Mouse (Mus musculus) cerebellum, postnatal 14 days (tissue): Measurements from ENCODE around the gene Gch1.

Experiments
- DNase-seq, 2 experiments: peaks; one replicate each; pipeline ENCODE4 v3.0.0; 2021; ENCODE audit warnings: mixed read lengths in 2 of 2

The Gch1 gene

GRCm38 (mm10) chr14:47188848-47189634, at the start of gene Gch1:
Gch1 (minus strand) TSS chr14:47189413.
- DNase-seq = peak; percentile 65 to 76

GRCm38 (mm10) chr14:47237286-47237685, 48.1 kb upstream of the Gch1 start:
- DNase-seq = no peak

- no peak for DNase-seq
Measured at GRCm38 (mm10) chr14:47236491-47236890, 47.3 kb upstream of the Gch1 start.

GRCm38 (mm10) chr14:47234526-47235250, 45.5 kb upstream of the Gch1 start:
- no peak for DNase-seq

GRCm38 (mm10) chr14:47234032-47234431, 44.8 kb upstream of the Gch1 start:
- no peak for DNase-seq

GRCm38 (mm10) chr14:47233602-47234001, 44.4 kb upstream of the Gch1 start:
- DNase-seq = no peak

GRCm38 (mm10) chr14:47229796-47230376, 40.7 kb upstream of the Gch1 start:
- DNase-seq = no peak

- DNase-seq = no peak
Measured at GRCm38 (mm10) chr14:47225931-47226330, 36.7 kb upstream of the Gch1 start.

GRCm38 (mm10) chr14:47224476-47225325, 35.5 kb upstream of the Gch1 start:
- DNase-seq = peak in 1 of 2 experiments; percentile 9

- DNase-seq = no peak
Measured at GRCm38 (mm10) chr14:47222631-47223450, 33.6 kb upstream of the Gch1 start.

GRCm38 (mm10) chr14:47221567-47221966, 32.4 kb upstream of the Gch1 start:
- no peak for DNase-seq

GRCm38 (mm10) chr14:47220231-47221025, 31.2 kb upstream of the Gch1 start:
- DNase-seq = no peak

- no peak for DNase-seq
Measured at GRCm38 (mm10) chr14:47218766-47219606, 29.8 kb upstream of the Gch1 start.

GRCm38 (mm10) chr14:47216541-47216940, 27.3 kb upstream of the Gch1 start:
- DNase-seq = no peak

- no peak for DNase-seq
Measured at GRCm38 (mm10) chr14:47214367-47214766, 25.2 kb upstream of the Gch1 start.

GRCm38 (mm10) chr14:47213305-47213704, 24.1 kb upstream of the Gch1 start:
- no peak for DNase-seq

- no peak for DNase-seq
Measured at GRCm38 (mm10) chr14:47209669-47210164, 20.5 kb upstream of the Gch1 start.

- no peak for DNase-seq
Measured at GRCm38 (mm10) chr14:47208564-47209493, 19.6 kb upstream of the Gch1 start.

GRCm38 (mm10) chr14:47206601-47207000, 17.4 kb upstream of the Gch1 start:
- no peak for DNase-seq
